Mouse (Mus musculus) C2C12 (cell line): ENCODE data around the gene Afdn.

Experiments used
- CTCF ChIP-seq: IDR thresholded peaks from one replicate; pipeline ENCODE4 v1.5.1; 2011; ENCODE audit not compliant: control insufficient read depth, insufficient read depth, insufficient read length
- MYOD1 ChIP-seq: IDR thresholded peaks from one replicate; pipeline ENCODE4 v1.6.1; 2011; ENCODE audit warnings: low read depth; ENCODE audit not compliant: control insufficient read depth, insufficient read length
- MYOG ChIP-seq: IDR thresholded peaks from one replicate; pipeline ENCODE4 v1.6.1; 2011; ENCODE audit not compliant: control insufficient read depth, insufficient read length; ENCODE audit errors: extremely low read depth

DNA sequence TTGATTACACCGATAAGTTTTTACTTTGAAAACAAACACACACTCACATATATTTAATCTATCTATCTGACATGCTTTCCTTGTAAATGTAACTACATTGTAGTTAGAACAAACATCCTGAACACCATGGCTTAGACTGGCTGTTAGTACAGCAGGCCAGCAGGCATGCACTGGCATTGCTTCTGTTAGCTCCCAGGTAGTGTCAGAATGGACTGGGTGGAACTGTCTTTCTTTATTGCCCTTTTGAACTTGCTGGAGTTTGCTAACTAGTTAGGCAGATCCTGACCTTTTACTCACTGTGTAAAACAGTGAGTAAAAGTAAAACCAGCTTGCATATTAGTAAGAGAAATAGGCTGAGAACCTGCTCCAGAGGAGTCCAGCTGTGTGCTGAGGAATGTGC, 8.2 kb downstream of the Afdn start:
- no peak for TF ChIP-seq MYOD1
- no peak for TF ChIP-seq CTCF
- no peak for TF ChIP-seq MYOG
